Mouse (Mus musculus) lung, adult 2 months (tissue): Measurements from ENCODE around the gene Ptger4. TPM values are rescaled to one million over a fixed set of nuclear protein-coding genes. Genes with fewer than 3 reads are reported as not detected.
A peak's percentile ranks its signal among the peaks of the same experiment; 100 is the strongest.

ENCODE experiments used
- DNase-seq: peaks from one replicate; pipeline ENCODE4 v3.0.0; 2022
- H3K4me1 ChIP-seq: fragments of 200-500 bp; 2 replicates; pipeline ENCODE4 v1.6.1; 2011; ENCODE audit warnings: low read length; ENCODE audit not compliant: control insufficient read depth, insufficient read depth
- H3K4me3 ChIP-seq: fragments of 200-500 bp; replicated peaks from 2 replicates; pipeline ENCODE3; 2011; ENCODE audit warnings: low read depth, mild to moderate bottlenecking, control low read depth, low read length; ENCODE audit errors: extremely low read depth
- CTCF ChIP-seq: fragments of 200-500 bp; IDR thresholded peaks from 2 replicates; pipeline ENCODE4 v1.5.1; 2011; ENCODE audit warnings: mild to moderate bottlenecking, low read length, control low read depth; ENCODE audit not compliant: insufficient read depth
- POLR2A ChIP-seq: fragments of 200-500 bp; IDR thresholded peaks from 2 replicates; pipeline ENCODE4 v1.6.1; 2011; ENCODE audit warnings: low read depth, mild to moderate bottlenecking, control low read depth, low read length, borderline replicate concordance; ENCODE audit errors: extremely low read depth
- WGBS: fragments of 180-500 bp; shearing (Covaris S2); methylation state at CpG from one replicate; pipeline ENCODE4 v1.1.7; 2018; 5-methylcytosine and 5-hydroxymethylcytosine counted together
- polyA plus RNA-seq: library from polyadenylated mRNA; depleted of rRNA; stranded (reverse); fragments of >200 nt; gene quantifications from 2 replicates; pipeline ENCODE4 v1.2.3, GENCODE M21; 2012

The Ptger4 gene
- polyA plus RNA-seq, 1 experiment: 6.9 TPM

GRCm38 (mm10) chr15:5261004-5261403, 17.0 kb upstream of the Ptger4 start:
- DNase-seq: no peak
- no peaks in the 10 kb centered on the region for H3K4me1 ChIP-seq
- WGBS: 76% methylated on average over 3 of the region's 3 CpGs
- TF ChIP-seq CTCF: no peak
- no peak for TF ChIP-seq POLR2A
- H3K4me3 ChIP-seq: no peak overlapping the region

GRCm38 (mm10) chr15:5260183-5260582, 16.2 kb upstream of the Ptger4 start:
- Histone ChIP-seq H3K4me1 (no peaks in the 10 kb centered on the region), H3K4me3 (no peak overlapping the region)
- no peak for DNase-seq
- 70% methylated on average over 5 of the region's 5 CpGs for WGBS
- no peak for TF ChIP-seq CTCF
- TF ChIP-seq POLR2A: no peak

GRCm38 (mm10) chr15:5250182-5250581, 6.2 kb upstream of the Ptger4 start:
- 75% methylated on average over 4 of the region's 4 CpGs for WGBS
- TF ChIP-seq CTCF (no peak), POLR2A (no peak)
- no peak for DNase-seq
- Histone ChIP-seq H3K4me1 (no peaks in the 10 kb centered on the region), H3K4me3 (no peak overlapping the region)

GRCm38 (mm10) chr15:5243036-5243958, 690 bp downstream of the Ptger4 start:
- Histone ChIP-seq H3K4me1 (peaks cover 15% of the 10 kb centered on the region), H3K4me3 (peak overlapping the region; percentile 84)
- DNase-seq: peak; percentile 13
- TF ChIP-seq POLR2A (no peak), CTCF (no peak)
- 6% methylated on average over 40 of the region's 40 CpGs for WGBS

GRCm38 (mm10) chr15:5242241-5243035, 1.5 kb downstream of the Ptger4 start:
- DNase-seq: peak; percentile 20
- TF ChIP-seq CTCF (no peak), POLR2A (no peak)
- 3% methylated on average over 61 of the region's 61 CpGs for WGBS
- peaks cover 15% of the 10 kb centered on the region for H3K4me1 ChIP-seq
- peak overlapping the region; percentile 40 for H3K4me3 ChIP-seq

GRCm38 (mm10) chr15:5241304-5242201, 2.4 kb downstream of the Ptger4 start:
- Histone ChIP-seq H3K4me1 (peaks cover 15% of the 10 kb centered on the region), H3K4me3 (peak overlapping the region; percentile 40)
- TF ChIP-seq CTCF (peak; percentile 19; the same call in 1 of the 2 replicates), POLR2A (no peak)
- WGBS: 40% methylated on average over 12 of the region's 12 CpGs
- peak; percentile 9 for DNase-seq

GRCm38 (mm10) chr15:5240360-5240759, 3.6 kb downstream of the Ptger4 start:
- Histone ChIP-seq H3K4me1 (peaks cover 17% of the 10 kb centered on the region), H3K4me3 (no peak overlapping the region)
- no peak for TF ChIP-seq CTCF
- no peak for TF ChIP-seq POLR2A
- no peak for DNase-seq
- WGBS: 68% methylated on average over 6 of the region's 6 CpGs

GRCm38 (mm10) chr15:5239901-5240300, 4.1 kb downstream of the Ptger4 start:
- no peak for DNase-seq
- TF ChIP-seq CTCF: no peak
- no peak for TF ChIP-seq POLR2A
- H3K4me3 ChIP-seq: no peak overlapping the region
- peaks cover 17% of the 10 kb centered on the region for H3K4me1 ChIP-seq
- 40% methylated on average over 6 of the region's 6 CpGs for WGBS

GRCm38 (mm10) chr15:5239361-5239760, 4.6 kb downstream of the Ptger4 start:
- 54% methylated on average over 4 of the region's 4 CpGs for WGBS
- no peak for TF ChIP-seq CTCF
- no peak for TF ChIP-seq POLR2A
- H3K4me3 ChIP-seq: no peak overlapping the region
- no peak for DNase-seq
- peaks cover 14% of the 10 kb centered on the region for H3K4me1 ChIP-seq
